Mouse (Mus musculus): ENCODE measurements at regions not wholly inside any gene's neighbourhood (a gene's known extent, or its start where the extent isn't known, plus 50 kb on each side); places are given as distances from the start of the nearest gene placed in this dataset.

GRCm38 (mm10) chr15:87818566-87818965, 274.5 kb downstream of the Fam19a5 start:
- H3K4me1 ChIP-seq (ENCODE audit: control insufficient read depth in 1 of 2, insufficient read depth in 2 of 2, low read length in 2 of 2), result no peaks in the 10 kb centered on the region
- no peaks in the 10 kb centered on the region for H3K79me2 ChIP-seq (ENCODE audit: control insufficient read depth, insufficient read depth, low read length, poor library complexity)
- no peak overlapping the region for H3K9ac ChIP-seq (ENCODE audit: control insufficient read depth, low read depth, low read length, poor library complexity, severe bottlenecking)
- H3K36me3 ChIP-seq (ENCODE audit: control insufficient read depth in 1 of 2, insufficient read depth in 2 of 2, low read length in 2 of 2), result no peaks in the 10 kb centered on the region
- H3K27me3 ChIP-seq (ENCODE audit: control insufficient read depth in 1 of 2, insufficient read depth in 2 of 2, low read length in 2 of 2), result no peaks in the 10 kb centered on the region
- no peaks in the 10 kb centered on the region for H3K9me3 ChIP-seq (replicated peaks; ENCODE audit: insufficient read depth, low read length)
- no peak overlapping the region for H3K4me3 ChIP-seq (ENCODE audit: control insufficient read depth in 1 of 2, insufficient read depth in 1 of 2, low read depth in 2 of 2, low read length in 2 of 2)
- TF ChIP-seq MAX (IDR thresholded peaks at IDR 0.05; ENCODE audit: low read length) (no peak), GATA1 (IDR thresholded peaks at IDR 0.05; ENCODE audit: low read depth, low read length) (no peak), POLR2AphosphoS5 (IDR thresholded peaks at IDR 0.05; ENCODE audit: borderline replicate concordance, low read depth, low read length) (no peak), ZNF384 (IDR thresholded peaks at IDR 0.05; ENCODE audit: low read depth, low read length) (no peak), KAT2A (conservative IDR thresholded peaks at IDR 0.05; ENCODE audit: low read depth, low read length) (no peak), NRF1 (IDR thresholded peaks at IDR 0.05; ENCODE audit: insufficient read depth, low read depth, low read length, poor library complexity, severe bottlenecking) (no peak), CHD2 (IDR thresholded peaks at IDR 0.05; ENCODE audit: low read length) (no peak)
- no peak overlapping the region for H3K27ac ChIP-seq (ENCODE audit: control insufficient read depth, low read depth, low read length)
- no peak for DNase-seq (ENCODE audit: low read depth, low spot score)

DNA sequence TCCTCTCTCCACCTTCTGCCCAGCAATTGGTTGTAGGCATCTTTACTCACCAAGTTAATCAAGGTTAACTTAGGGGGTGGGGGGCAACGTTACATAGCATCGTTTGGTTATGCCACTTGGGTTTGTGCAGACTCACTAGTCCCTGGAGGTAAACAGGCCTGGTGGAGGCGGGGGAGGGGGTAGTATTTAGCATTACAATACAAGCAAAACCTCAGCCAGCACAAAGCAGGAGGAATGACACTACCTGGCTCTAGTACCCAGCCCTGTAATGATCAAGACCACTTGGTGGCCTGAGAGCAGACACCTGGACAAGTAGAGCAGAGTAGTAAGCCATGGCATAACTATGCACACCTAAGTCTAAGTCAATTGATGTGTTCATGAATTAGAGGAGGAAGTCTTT, 298.0 kb downstream of the Fam19a5 start:
- H3K9me3 ChIP-seq (replicated peaks; ENCODE audit: insufficient read depth, low read length), result no peaks in the 10 kb centered on the region
- no peaks in the 10 kb centered on the region for H3K79me2 ChIP-seq (ENCODE audit: control insufficient read depth, insufficient read depth, low read length, poor library complexity)
- no peak for DNase-seq (ENCODE audit: low read depth, low spot score)
- TF ChIP-seq POLR2A (IDR thresholded peaks at IDR 0.05; ENCODE audit: control insufficient read depth in 1 of 2, insufficient read depth in 1 of 2, low read depth in 1 of 2, low read length in 2 of 2, poor library complexity in 1 of 2) (no peak), MAFK (IDR thresholded peaks at IDR 0.05; ENCODE audit: borderline replicate concordance, low read depth, low read length) (no peak), ZC3H11A (IDR thresholded peaks at IDR 0.05; ENCODE audit: low read depth, low read length) (no peak), ETS1 (IDR thresholded peaks at IDR 0.05; ENCODE audit: low read depth, low read length) (no peak), ZNF384 (IDR thresholded peaks at IDR 0.05; ENCODE audit: low read depth, low read length) (no peak)
- H3K27me3 ChIP-seq (ENCODE audit: control insufficient read depth in 1 of 2, insufficient read depth in 2 of 2, low read length in 2 of 2), result no peaks in the 10 kb centered on the region
- no peaks in the 10 kb centered on the region for H3K36me3 ChIP-seq (ENCODE audit: control insufficient read depth in 1 of 2, insufficient read depth in 2 of 2, low read length in 2 of 2)
- no peak overlapping the region for H3K4me3 ChIP-seq (ENCODE audit: control insufficient read depth in 1 of 2, insufficient read depth in 1 of 2, low read depth in 2 of 2, low read length in 2 of 2)
- H3K4me1 ChIP-seq (ENCODE audit: control insufficient read depth in 1 of 2, insufficient read depth in 2 of 2, low read length in 2 of 2), result no peaks in the 10 kb centered on the region
- no peak overlapping the region for H3K9ac ChIP-seq (ENCODE audit: control insufficient read depth, low read depth, low read length, poor library complexity, severe bottlenecking)
- no peak overlapping the region for H3K27ac ChIP-seq (ENCODE audit: control insufficient read depth, low read depth, low read length)

- no peaks in the 10 kb centered on the region for H3K27me3 ChIP-seq (ENCODE audit: control insufficient read depth in 1 of 2, insufficient read depth in 2 of 2, low read length in 2 of 2)
- DNase-seq (ENCODE audit: low read depth, low spot score), result no peak
- no peak overlapping the region for H3K27ac ChIP-seq (ENCODE audit: control insufficient read depth, low read depth, low read length)
- no peaks in the 10 kb centered on the region for H3K79me2 ChIP-seq (ENCODE audit: control insufficient read depth, insufficient read depth, low read length, poor library complexity)
- H3K36me3 ChIP-seq (ENCODE audit: control insufficient read depth in 1 of 2, insufficient read depth in 2 of 2, low read length in 2 of 2), result no peaks in the 10 kb centered on the region
- H3K4me1 ChIP-seq (ENCODE audit: control insufficient read depth in 1 of 2, insufficient read depth in 2 of 2, low read length in 2 of 2), result no peaks in the 10 kb centered on the region
- H3K9me3 ChIP-seq (replicated peaks; ENCODE audit: insufficient read depth, low read length), result no peaks in the 10 kb centered on the region
- TF ChIP-seq CHD2 (IDR thresholded peaks at IDR 0.05; ENCODE audit: low read length) (no peak), GABPA (IDR thresholded peaks at IDR 0.05; ENCODE audit: low read depth, low read length) (no peak), RAD21 (IDR thresholded peaks at IDR 0.05; ENCODE audit: low read depth, low read length) (no peak), RCOR1 (IDR thresholded peaks at IDR 0.05; ENCODE audit: low read depth, low read length) (no peak), UBTF (IDR thresholded peaks at IDR 0.05; ENCODE audit: borderline replicate concordance, insufficient read depth, low read depth, low read length) (no peak), ZNF384 (IDR thresholded peaks at IDR 0.05; ENCODE audit: low read depth, low read length) (no peak), E2F4 (IDR thresholded peaks at IDR 0.05; ENCODE audit: borderline replicate concordance, low read depth, low read length) (no peak), ZKSCAN1 (IDR thresholded peaks at IDR 0.05; ENCODE audit: low read depth, low read length) (no peak), POLR2AphosphoS5 (IDR thresholded peaks at IDR 0.05; ENCODE audit: borderline replicate concordance, low read depth, low read length) (no peak), MXI1 (IDR thresholded peaks at IDR 0.05; ENCODE audit: low read depth, low read length) (no peak), TCF12 (IDR thresholded peaks at IDR 0.05; ENCODE audit: low read depth, low read length) (no peak), TBP (IDR thresholded peaks at IDR 0.05; ENCODE audit: low read depth, low read length) (no peak), MAX (IDR thresholded peaks at IDR 0.05; ENCODE audit: low read length) (no peak), USF1 (IDR thresholded peaks at IDR 0.05; ENCODE audit: low read depth, low read length) (no peak), MYB (IDR thresholded peaks at IDR 0.05; ENCODE audit: low read depth, low read length) (no peak), BHLHE40 (IDR thresholded peaks at IDR 0.05; ENCODE audit: borderline replicate concordance, low read depth, low read length) (no peak)
- no peak overlapping the region for H3K4me3 ChIP-seq (ENCODE audit: control insufficient read depth in 1 of 2, insufficient read depth in 1 of 2, low read depth in 2 of 2, low read length in 2 of 2)
- no peak overlapping the region for H3K9ac ChIP-seq (ENCODE audit: control insufficient read depth, low read depth, low read length, poor library complexity, severe bottlenecking)
Measured at GRCm38 (mm10) chr15:87859069-87859468, 315.0 kb downstream of the Fam19a5 start.
